Mouse (Mus musculus) kidney, adult 2 months (tissue): ENCODE results near the gene Nepro. TPM values are rescaled to one million over a fixed set of nuclear protein-coding genes. Genes with fewer than 3 reads are reported as not detected.
A peak's percentile ranks its signal among the peaks of the same experiment; 100 is the strongest.

Source experiments
- DNase-seq: peaks from one replicate; pipeline ENCODE4 v3.0.0; 2021
- H3K27ac ChIP-seq: fragments of 200-500 bp; 2 replicates; pipeline ENCODE4 v1.5.1; 2012; ENCODE audit warnings: low read depth, low read length, control low read depth, inconsistent platforms; ENCODE audit not compliant: insufficient read depth
- H3K27me3 ChIP-seq: fragments of 200-500 bp; replicated peaks from 2 replicates; pipeline ENCODE4 v1.6.1; 2012; ENCODE audit warnings: mild to moderate bottlenecking, moderate library complexity, low read length, inconsistent platforms; ENCODE audit not compliant: control insufficient read depth, insufficient read depth
- H3K36me3 ChIP-seq: fragments of 200-500 bp; 2 replicates; pipeline ENCODE4 v1.6.1; 2012; ENCODE audit warnings: mild to moderate bottlenecking, moderate library complexity, low read length, inconsistent platforms; ENCODE audit not compliant: control insufficient read depth, insufficient read depth
- H3K4me1 ChIP-seq: fragments of 200-500 bp; 2 replicates; pipeline ENCODE4 v1.6.1; 2011; ENCODE audit warnings: low read length; ENCODE audit not compliant: control insufficient read depth, insufficient read depth
- H3K4me3 ChIP-seq: fragments of 200-500 bp; 2 replicates; pipeline ENCODE4 v1.5.1; 2011; ENCODE audit warnings: mild to moderate bottlenecking, low read depth, low read length, control low read depth; ENCODE audit not compliant: insufficient read depth
- CTCF ChIP-seq: fragments of 200-500 bp; conservative IDR thresholded peaks from 2 replicates; pipeline ENCODE4 v1.5.1; 2011; ENCODE audit warnings: low read depth, mild to moderate bottlenecking, control low read depth, low read length, moderate library complexity, mixed read lengths; ENCODE audit not compliant: insufficient read depth, insufficient read length
- POLR2A ChIP-seq: fragments of 200-500 bp; IDR thresholded peaks from one replicate; pipeline ENCODE4 v1.6.1; 2011; ENCODE audit warnings: low read depth, low read length, control low read depth
- WGBS: fragments of 180-500 bp; shearing (Covaris S2); methylation state at CpG from one replicate; pipeline ENCODE4 v1.1.7; 2018; 5-methylcytosine and 5-hydroxymethylcytosine counted together
- polyA plus RNA-seq: library from polyadenylated mRNA; depleted of rRNA; stranded (reverse); fragments of >200 nt; gene quantifications from 2 replicates; pipeline ENCODE4 v1.2.3, GENCODE M21; 2012

Nepro gene
- polyA plus RNA-seq, 1 experiment, result 2.8 TPM

GRCm38 (mm10) chr16:44716305-44717140 is 7.6 kb upstream of the Nepro start:
- 17% methylated on average over 10 of the region's 10 CpGs for WGBS
- DNase-seq, result peak; percentile 74

GRCm38 (mm10) chr16:44717141-44717634 is 6.9 kb upstream of the Nepro start:
- no peak for DNase-seq
- Histone ChIP-seq H3K4me3 (no peak overlapping the region), H3K36me3 (no peaks in the 10 kb centered on the region), H3K27me3 (no peaks in the 10 kb centered on the region), H3K4me1 (no peaks in the 10 kb centered on the region; the same call in 1 of the 2 replicates), H3K27ac (no peak overlapping the region)
- WGBS, result 80% methylated on average over 2 of the region's 2 CpGs
- TF ChIP-seq CTCF (no peak), POLR2A (no peak)

More at GRCm38 (mm10) chr16:44716305-44717140, 7.6 kb upstream of the Nepro start:
- H3K27ac ChIP-seq, result peak overlapping the region; percentile 55; the same call in 1 of the 2 replicates
- H3K27me3 ChIP-seq, result no peaks in the 10 kb centered on the region
- no peaks in the 10 kb centered on the region; the same call in 1 of the 2 replicates for H3K4me1 ChIP-seq
- peak overlapping the region; percentile 19; the same call in 1 of the 2 replicates for H3K4me3 ChIP-seq
- TF ChIP-seq CTCF, result no peak
- TF ChIP-seq POLR2A, result no peak
- no peaks in the 10 kb centered on the region for H3K36me3 ChIP-seq

GRCm38 (mm10) chr16:44717838-44718237 is 6.3 kb upstream of the Nepro start:
- WGBS, result 79% methylated on average over 2 of the region's 2 CpGs
- Histone ChIP-seq H3K36me3 (no peaks in the 10 kb centered on the region), H3K4me1 (no peaks in the 10 kb centered on the region; the same call in 1 of the 2 replicates), H3K27ac (no peak overlapping the region), H3K4me3 (no peak overlapping the region), H3K27me3 (no peaks in the 10 kb centered on the region)
- TF ChIP-seq CTCF (0 out of 2 replicates have a peak, but pooled peaks have one; percentile 2), POLR2A (no peak)
- DNase-seq, result no peak

- Histone ChIP-seq H3K36me3 (no peaks in the 10 kb centered on the region), H3K27ac (no peak overlapping the region), H3K4me1 (peaks cover 3% of the 10 kb centered on the region; the same call in 1 of the 2 replicates), H3K4me3 (no peak overlapping the region), H3K27me3 (no peaks in the 10 kb centered on the region)
- no peak for TF ChIP-seq POLR2A
- no peak for TF ChIP-seq CTCF
- 67% methylated on average over 7 of the region's 7 CpGs for WGBS
- DNase-seq, result peak; percentile 70
These were observed 4.8 kb upstream of the Nepro start for GRCm38 (mm10) chr16:44719349-44719748.

- Histone ChIP-seq H3K4me3 (no peak overlapping the region), H3K4me1 (peaks cover 6% of the 10 kb centered on the region), H3K36me3 (no peaks in the 10 kb centered on the region), H3K27me3 (no peaks in the 10 kb centered on the region), H3K27ac (no peak overlapping the region)
- peak; percentile 21 for DNase-seq
- no peak for TF ChIP-seq CTCF
- TF ChIP-seq POLR2A, result no peak
- 73% methylated on average over 3 of the region's 3 CpGs for WGBS
These were observed 3.6 kb upstream of the Nepro start for GRCm38 (mm10) chr16:44720518-44720917.

GRCm38 (mm10) chr16:44722666-44723065 is 1.4 kb upstream of the Nepro start:
- no peak overlapping the region for H3K4me3 ChIP-seq
- no peaks in the 10 kb centered on the region; the same call in 1 of the 2 replicates for H3K36me3 ChIP-seq
- peak; percentile 28 for DNase-seq
- H3K27ac ChIP-seq, result no peak overlapping the region
- H3K4me1 ChIP-seq, result peaks cover 6% of the 10 kb centered on the region
- no peak for TF ChIP-seq POLR2A
- TF ChIP-seq CTCF, result no peak
- H3K27me3 ChIP-seq, result no peaks in the 10 kb centered on the region
- WGBS, result 58% methylated on average over 2 of the region's 2 CpGs

GRCm38 (mm10) chr16:44724847-44725246 is 746 bp downstream of the Nepro start:
- Histone ChIP-seq H3K36me3 (no peaks in the 10 kb centered on the region; the same call in none of the 2 replicates), H3K27ac (peak overlapping the region; percentile 68; the same call in 1 of the 2 replicates), H3K4me3 (peak overlapping the region; percentile 78), H3K27me3 (no peaks in the 10 kb centered on the region), H3K4me1 (peaks cover 6% of the 10 kb centered on the region)
- DNase-seq, result no peak
- TF ChIP-seq POLR2A (no peak), CTCF (no peak)
- whole genome bisulfite sequencing, result 0% methylated on average over 14 of the region's 14 CpGs
